In the genomic region with DNA sequence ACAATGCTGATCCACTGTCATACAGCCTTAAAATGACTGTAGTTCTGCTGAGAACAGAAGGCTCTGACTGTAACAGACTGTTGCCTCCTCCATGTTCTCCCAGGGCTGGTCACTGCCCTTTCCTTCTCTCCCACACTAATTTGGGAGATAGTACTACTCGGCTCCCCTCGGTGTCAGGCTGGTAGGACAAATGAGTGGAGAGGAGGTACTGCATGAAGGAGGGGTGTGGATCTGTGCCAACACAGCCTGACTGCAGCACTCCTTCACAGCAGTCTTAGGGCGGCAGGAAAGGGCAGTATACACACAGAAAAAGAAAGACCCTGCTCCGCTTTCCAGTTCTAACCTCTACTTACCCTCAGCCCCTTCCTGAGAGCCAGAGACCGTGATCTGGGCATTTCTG, we compare ENCODE assay signal across 22 mouse cellular contexts. TPM values are rescaled to one million over a fixed set of nuclear protein-coding genes. Genes with fewer than 3 reads are reported as not detected.
"Had no signal": no experiment of that assay in that cellular context is flagged by ENCODE, and none has a peak within 500 bp of the region (broad histone marks: within the 10 kb centered on the region; RNA-seq: fewer than 3 reads in every experiment).

No protein-coding gene starts in this region.

- H3K27ac ChIP-seq: heart, embryonic 13.5 days; heart, embryonic 15.5 days; hindbrain, embryonic 13.5 days; hindbrain, embryonic 15.5 days; hindbrain, postnatal 0 days; kidney, embryonic 15.5 days; kidney, postnatal 0 days; limb, embryonic 12.5 days had no signal

- DNase-seq: gastrocnemius, postnatal 14 days; gastrocnemius, postnatal 36 days; heart, adult 18-20 months; heart, postnatal 14 days; heart, postnatal 36 days; kidney, adult 11 months; kidney, adult 2 months; kidney, adult 9 months; kidney, postnatal 14 days; kidney, postnatal 36 days; layer of hippocampus, adult 9-11 months; layer of hippocampus, postnatal 36 days; left cerebral cortex, postnatal 4 days; liver had no signal

- H3K4me1 ChIP-seq: heart, embryonic 13.5 days; heart, embryonic 15.5 days; hindbrain, embryonic 13.5 days; hindbrain, embryonic 15.5 days; kidney, embryonic 15.5 days; limb, embryonic 12.5 days had no signal

- H3K36me3 ChIP-seq: hindbrain, embryonic 15.5 days had no signal

- H3K27me3 ChIP-seq: heart, embryonic 13.5 days; heart, embryonic 15.5 days; hindbrain, embryonic 13.5 days; hindbrain, embryonic 15.5 days; kidney, embryonic 15.5 days; limb, embryonic 12.5 days had no signal

- H3K4me3 ChIP-seq: heart, embryonic 13.5 days; heart, embryonic 15.5 days; hindbrain, embryonic 13.5 days; hindbrain, embryonic 15.5 days; kidney, embryonic 15.5 days; limb, embryonic 12.5 days had no signal

- H3K9me3 ChIP-seq: heart, embryonic 13.5 days; heart, embryonic 15.5 days; hindbrain, embryonic 13.5 days; hindbrain, embryonic 15.5 days; kidney, embryonic 15.5 days had no signal

RNA-seq across cellular contexts. Expression of a gene that starts 39.8 kb away (rescaled TPM):
- polyA plus RNA-seq: kidney, adult 2 months; kidney, postnatal 0 days; limb, embryonic 12.5 days had no signal
